In genomic region chr6:115727108-115727507, GRCm38 (mm10) we compare ENCODE assay signal across 8 mouse cellular contexts. TPM values are rescaled to one million over a fixed set of nuclear protein-coding genes. Genes with fewer than 3 reads are reported as not detected.
A peak's percentile ranks its signal among the peaks of the same experiment; 100 is the strongest.
DNase-seq lines count a peak whose midpoint lies in the region; ATAC-seq lines count a peak whose summit lies in the region.

No protein-coding gene starts in this region.

- peak; percentile 93 for ATAC-seq in megakaryocyte progenitor cell, adult 5-6 weeks (replicated peaks; ENCODE audit: poor library complexity)

- DNase-seq in frontal cortex, postnatal 25 days (ENCODE audit: low spot score in 2 of 2): peak; percentile 27 to 31
- DNase-seq in frontal cortex, postnatal 10 days (ENCODE audit: low spot score in 2 of 2): no peak
- peak; percentile 53 for DNase-seq in urinary bladder, postnatal 14 days (ENCODE audit: low spot score)
- DNase-seq in urinary bladder, postnatal 25 days (ENCODE audit: low spot score): no peak
- peak; percentile 33 to 61 for DNase-seq in cerebellum, postnatal 4 days (ENCODE audit: low spot score in 2 of 2)
- peak; percentile 18 for DNase-seq in layer of hippocampus, adult 9-10 months (ENCODE audit: low spot score)
- DNase-seq in thymus, postnatal 10 days (ENCODE audit: low spot score in 2 of 2): peak; percentile 52 to 72

RNA-seq across cellular contexts. Expression of gene Tmem40, which starts 35.1 kb away (rescaled TPM):
- 12.2 and 12.7 TPM in 2 replicates for total RNA-seq in megakaryocyte progenitor cell, adult 5-6 weeks (2015)
- total RNA-seq in megakaryocyte progenitor cell, adult 5-6 weeks (2017): 19.0 and 21.5 TPM in 2 replicates

RNA-seq across cellular contexts. Expression of gene Cand2, which starts 47.2 kb away (rescaled TPM):
- total RNA-seq in megakaryocyte progenitor cell, adult 5-6 weeks (2015): 2.5 and 2.8 TPM in 2 replicates
- total RNA-seq in megakaryocyte progenitor cell, adult 5-6 weeks (2017): 1.5 and 1.7 TPM in 2 replicates

RNA-seq across cellular contexts. Expression of gene Raf1, which starts 50.7 kb away (rescaled TPM):
- total RNA-seq in megakaryocyte progenitor cell, adult 5-6 weeks (2015): 95.4 and 118 TPM in 2 replicates
- total RNA-seq in megakaryocyte progenitor cell, adult 5-6 weeks (2017): 66.7 and 79.8 TPM in 2 replicates

Comparison
In these comparisons a context has a peak if more than half of its experiments do, and no peak if none do; other contexts are left out.
1. DNase-seq: peak in frontal cortex, postnatal 25 days (2 of 2), urinary bladder, postnatal 14 days (single experiment), cerebellum, postnatal 4 days (2 of 2), layer of hippocampus, adult 9-10 months (single experiment) and thymus, postnatal 10 days (2 of 2); none in frontal cortex, postnatal 10 days (0 of 2) and urinary bladder, postnatal 25 days (single experiment).